Mouse (Mus musculus) mature B cell (primary cell): ENCODE results near the gene Dpp9.

Experiments used
- in situ Hi-C: fragments of 300-500 bp; cut with MboI; formaldehyde crosslinking; loops from 2 replicates; pipeline ENCODE4 v1.14.3; 2019

Gene Dpp9

DNA sequence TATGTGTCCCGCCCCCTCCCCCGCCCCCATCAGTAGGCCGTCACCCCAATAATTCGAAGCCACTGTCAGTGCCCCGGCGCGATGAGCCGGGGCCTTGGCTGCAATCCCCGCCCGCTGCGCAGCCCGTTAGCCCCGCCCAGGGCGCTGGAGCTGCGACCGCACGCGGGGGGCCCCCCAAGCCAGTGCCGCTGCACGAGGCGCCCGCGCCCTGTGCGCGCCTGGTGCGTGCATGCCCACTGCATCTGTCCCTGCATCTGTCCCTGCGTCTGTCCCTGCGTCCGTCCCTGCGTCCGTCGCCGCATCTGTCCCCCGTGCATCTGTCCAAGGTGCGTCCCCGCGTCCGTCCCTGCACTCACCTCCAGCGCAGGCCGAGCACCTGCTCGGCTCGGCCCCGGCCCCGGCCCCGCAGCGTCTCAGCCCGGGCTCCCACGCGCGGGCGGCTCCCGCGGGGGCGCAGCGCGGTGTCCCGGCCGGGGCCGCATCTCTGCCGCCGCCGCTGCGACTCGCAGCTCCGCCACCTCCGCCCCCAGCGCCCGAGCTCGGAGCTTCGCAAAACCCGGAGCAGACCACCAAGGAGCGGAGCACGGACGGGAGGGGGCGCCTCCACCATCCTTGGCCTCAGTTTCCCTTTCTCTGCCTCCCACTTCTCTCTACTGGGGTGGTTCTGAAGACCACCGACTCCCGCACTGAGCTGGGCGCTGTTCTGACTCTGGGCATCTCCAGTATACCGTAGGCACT is 78.7 kb downstream of the Dpp9 start, which contains the start of gene Sema6b:
TSS of gene Sema6b (minus strand) at position 486 of the 738 bp plus-strand sequence.
- in situ Hi-C loops: no loop called here

DNA sequence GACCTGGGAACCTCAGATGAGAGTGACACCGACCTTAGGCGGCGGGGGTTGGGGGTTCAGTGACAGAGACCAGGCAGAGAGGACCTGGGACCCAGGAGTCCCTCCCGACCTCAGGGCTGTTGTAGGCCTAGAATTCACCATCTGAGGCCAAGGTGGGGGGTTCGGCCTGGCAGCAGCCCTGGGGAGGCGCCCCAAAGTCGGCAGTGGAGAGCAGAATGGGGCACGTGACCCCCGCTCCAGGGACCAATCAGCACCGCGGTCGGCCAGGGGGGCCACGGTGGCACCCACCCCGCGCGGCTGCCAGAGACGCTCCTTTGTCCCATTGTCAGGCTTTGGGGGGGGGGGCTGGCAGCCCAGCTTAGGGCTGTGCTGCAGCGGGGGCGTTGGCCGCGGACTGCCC is 79.3 kb downstream of the Dpp9 start:
- in situ Hi-C loops: no loop called here

DNA sequence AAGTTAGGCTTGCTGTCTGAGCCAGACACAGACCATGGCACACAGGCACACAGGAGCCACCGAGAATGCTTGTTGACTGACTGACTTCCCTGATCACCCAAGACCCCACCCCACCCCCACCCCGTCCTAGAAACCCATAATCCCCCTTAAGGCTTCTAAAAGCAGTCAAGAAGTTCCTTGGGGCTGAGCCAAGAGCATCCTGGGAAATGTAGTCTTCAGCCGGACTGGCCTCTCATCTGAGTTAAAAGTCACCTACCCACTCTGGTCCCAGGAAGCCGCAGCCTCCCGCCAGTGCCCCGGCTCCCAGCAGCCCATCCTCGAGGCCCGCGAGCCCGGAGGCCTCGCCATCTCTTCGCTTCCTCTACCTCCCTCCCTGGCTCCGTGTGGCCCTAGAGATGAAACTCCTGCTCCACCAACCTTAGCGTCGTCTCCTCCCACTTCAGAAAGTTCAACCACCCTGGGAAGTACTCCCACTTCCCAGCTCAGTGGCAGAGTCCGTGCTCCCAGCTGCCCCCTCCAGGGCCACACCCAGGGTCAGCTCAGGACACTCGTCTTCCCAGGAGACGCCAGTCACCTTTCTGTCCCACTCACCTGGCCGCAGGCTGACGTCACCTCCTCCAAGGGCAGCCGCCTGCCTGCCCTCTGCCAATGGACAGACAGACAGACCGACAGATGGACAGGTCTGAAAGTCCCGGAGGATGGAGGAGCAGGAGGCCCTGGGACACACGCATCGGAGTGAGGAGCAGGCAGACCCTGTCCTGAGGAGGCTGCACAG is 80.7 kb downstream of the Dpp9 start:
- in situ Hi-C loops: no loop called here
